Mouse (Mus musculus): ENCODE measurements at regions not wholly inside any gene's neighbourhood (a gene's known extent, or its start where the extent isn't known, plus 50 kb on each side); places are given as distances from the start of the nearest gene placed in this dataset.

GRCm38 (mm10) chr4:89363150-89363683 is 52.4 kb upstream of the Cdkn2b start:
- intact Hi-C loops (cut with DNase I), result no loop called here

- intact Hi-C loops (cut with DNase I), result no loop called here
Observed at GRCm38 (mm10) chr4:89362650-89363049, 51.8 kb upstream of the Cdkn2b start.

DNA sequence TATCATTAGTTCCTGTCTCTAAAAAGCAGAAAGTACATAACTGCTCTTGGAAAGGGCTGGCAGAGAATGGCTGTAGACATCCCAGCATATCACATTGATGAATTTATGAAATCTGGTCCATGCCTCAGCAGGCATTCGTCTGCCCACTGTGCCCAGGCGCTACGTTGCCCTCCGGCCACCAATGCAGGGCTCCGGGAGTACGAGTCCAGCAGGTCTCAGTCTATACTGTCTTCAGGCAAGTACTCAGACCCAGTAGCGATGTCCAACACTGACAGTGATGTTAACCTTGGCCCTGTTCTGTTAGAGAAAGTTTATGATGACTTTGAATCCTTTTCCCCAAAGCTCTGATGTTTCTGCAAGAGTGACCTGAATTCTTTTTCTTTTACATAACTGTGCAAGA is 50.5 kb upstream of the Cdkn2b start:
- intact Hi-C loops (cut with DNase I), result no loop called here
